Mouse (Mus musculus) intestine, embryonic 15.5 days (tissue): ENCODE results near the gene Rims3. TPM values are rescaled to one million over a fixed set of nuclear protein-coding genes. Genes with fewer than 3 reads are reported as not detected.

Source experiments
- ATAC-seq: fragments of 200-750 bp; cut with Nextera tagmentation; 2 replicates; pipeline ENCODE4 v1.8.0; 2017; ENCODE audit warnings: moderate TSS enrichment, moderate library complexity
- H3K27ac ChIP-seq: fragments of 300-500 bp; sonication (generic); 2 replicates; pipeline ENCODE4 v1.5.1; 2015; ENCODE audit warnings: mild to moderate bottlenecking, inconsistent platforms
- H3K27me3 ChIP-seq: fragments of 300-500 bp; sonication (generic); replicated peaks from 2 replicates; pipeline ENCODE4 v1.6.1; 2015; ENCODE audit warnings: inconsistent platforms
- H3K36me3 ChIP-seq: fragments of 300-500 bp; sonication (generic); 2 replicates; pipeline ENCODE4 v1.6.1; 2015; ENCODE audit warnings: inconsistent platforms
- H3K4me1 ChIP-seq: fragments of 300-500 bp; sonication (generic); replicated peaks from 2 replicates; pipeline ENCODE4 v1.6.1; 2015; ENCODE audit warnings: inconsistent platforms
- H3K4me2 ChIP-seq: fragments of 300-500 bp; sonication (generic); replicated peaks from 2 replicates; pipeline ENCODE4 v1.6.1; 2015; ENCODE audit warnings: mild to moderate bottlenecking, inconsistent platforms
- H3K4me3 ChIP-seq: fragments of 300-500 bp; sonication (generic); replicated peaks from 2 replicates; pipeline ENCODE4 v1.5.1; 2015; ENCODE audit warnings: inconsistent platforms
- H3K9ac ChIP-seq: fragments of 300-500 bp; sonication (generic); 2 replicates; pipeline ENCODE4 v1.6.1; 2015; ENCODE audit warnings: inconsistent platforms
- H3K9me3 ChIP-seq: fragments of 300-500 bp; sonication (generic); 2 replicates; pipeline ENCODE4 v1.6.1; 2016; ENCODE audit warnings: inconsistent platforms
- WGBS: fragments of 180-500 bp; shearing (Covaris S2); methylation state at CpG from one replicate; pipeline ENCODE4 v1.1.7; 2015; 5-methylcytosine and 5-hydroxymethylcytosine counted together
- polyA plus RNA-seq: library from polyadenylated mRNA; unstranded; fragments of >200 nt; fragmentation: Nextera tagmentation; extraction: Ambion mirVana; gene quantifications from 2 replicates; pipeline ENCODE4 v1.2.1, GENCODE M21; 2015

Gene Rims3
- 1.3 and 1.4 TPM in 2 replicates for polyA plus RNA-seq

GRCm38 (mm10) chr4:120854588-120855319, at the start of gene Rims3:
Gene Rims3, plus strand, starts transcription at chr4:120854816.
- ATAC-seq = peak; percentile 89
- peaks cover 15% of the 10 kb centered on the region for H3K27me3 ChIP-seq

GRCm38 (mm10) chr4:120805816-120806215, 48.8 kb upstream of the Rims3 start:
- H3K4me2 ChIP-seq = no peak overlapping the region
- H3K27ac ChIP-seq = no peak overlapping the region
- no peaks in the 10 kb centered on the region for H3K9me3 ChIP-seq
- H3K27me3 ChIP-seq = no peaks in the 10 kb centered on the region
- 0 out of 2 replicates have a peak, but pooled peaks cover 3% of the 10 kb centered on the region for H3K4me1 ChIP-seq
- H3K9ac ChIP-seq = no peak overlapping the region
- ATAC-seq = no peak
- no peaks in the 10 kb centered on the region for H3K36me3 ChIP-seq
- no peak overlapping the region for H3K4me3 ChIP-seq

More at GRCm38 (mm10) chr4:120854588-120855319, at the start of gene Rims3:
- no peaks in the 10 kb centered on the region for H3K36me3 ChIP-seq
- 2% methylated on average over 67 of the region's 68 CpGs for WGBS
- no peaks in the 10 kb centered on the region for H3K9me3 ChIP-seq
- H3K27ac ChIP-seq = no peak within 1 kb of the TSS
- no peaks in the 10 kb centered on the region for H3K4me1 ChIP-seq
- peak within 1 kb of the TSS; percentile 92 for H3K4me2 ChIP-seq
- H3K9ac ChIP-seq = peak within 1 kb of the TSS; percentile 53
- H3K4me3 ChIP-seq = peak within 1 kb of the TSS; percentile 54

GRCm38 (mm10) chr4:120813762-120814161, 40.9 kb upstream of the Rims3 start:
- H3K9me3 ChIP-seq = no peaks in the 10 kb centered on the region
- peak overlapping the region; percentile 38; the same call in 1 of the 2 replicates for H3K9ac ChIP-seq
- ATAC-seq = no peak

GRCm38 (mm10) chr4:120814171-120814570, 40.4 kb upstream of the Rims3 start:
- Histone ChIP-seq H3K9me3 (no peaks in the 10 kb centered on the region), H3K36me3 (no peaks in the 10 kb centered on the region), H3K27ac (peak overlapping the region; percentile 73), H3K4me1 (peaks cover 18% of the 10 kb centered on the region), H3K9ac (peak overlapping the region; percentile 38; the same call in 1 of the 2 replicates), H3K27me3 (no peaks in the 10 kb centered on the region), H3K4me3 (peak overlapping the region; percentile 48), H3K4me2 (peak overlapping the region; percentile 69)
- 16% methylated on average over 4 of the region's 4 CpGs for WGBS
- ATAC-seq = peak; percentile 39

More at GRCm38 (mm10) chr4:120813762-120814161, 40.9 kb upstream of the Rims3 start:
- peak overlapping the region; percentile 73 for H3K27ac ChIP-seq
- H3K27me3 ChIP-seq = no peaks in the 10 kb centered on the region
- H3K4me1 ChIP-seq = peaks cover 18% of the 10 kb centered on the region
- WGBS = 11% methylated on average over 1 of the region's 1 CpGs
- H3K36me3 ChIP-seq = no peaks in the 10 kb centered on the region
- H3K4me2 ChIP-seq = peak overlapping the region; percentile 69
- peak overlapping the region; percentile 48 for H3K4me3 ChIP-seq

GRCm38 (mm10) chr4:120815163-120815562, 39.5 kb upstream of the Rims3 start:
- H3K9ac ChIP-seq = peak overlapping the region; percentile 45

GRCm38 (mm10) chr4:120815622-120816334, 38.8 kb upstream of the Rims3 start:
- WGBS = 7% methylated on average over 10 of the region's 10 CpGs

More at GRCm38 (mm10) chr4:120815163-120815562, 39.5 kb upstream of the Rims3 start:
- 5% methylated on average over 4 of the region's 4 CpGs for WGBS
- Histone ChIP-seq H3K27ac (peak overlapping the region; percentile 51), H3K4me3 (peak overlapping the region; percentile 48), H3K27me3 (no peaks in the 10 kb centered on the region), H3K36me3 (no peaks in the 10 kb centered on the region), H3K4me1 (peaks cover 23% of the 10 kb centered on the region), H3K4me2 (peak overlapping the region; percentile 69), H3K9me3 (no peaks in the 10 kb centered on the region)
- ATAC-seq = peak; percentile 35

GRCm38 (mm10) chr4:120817002-120817774, 37.4 kb upstream of the Rims3 start:
- Histone ChIP-seq H3K4me3 (no peak overlapping the region), H3K36me3 (no peaks in the 10 kb centered on the region), H3K27ac (peak overlapping the region; percentile 49), H3K4me1 (peaks cover 23% of the 10 kb centered on the region), H3K27me3 (no peaks in the 10 kb centered on the region), H3K9ac (no peak overlapping the region), H3K9me3 (no peaks in the 10 kb centered on the region), H3K4me2 (no peak overlapping the region)
- ATAC-seq = 0 out of 2 replicates have a peak, but pooled peaks have one; percentile 9
- 20% methylated on average over 3 of the region's 3 CpGs for WGBS

More at GRCm38 (mm10) chr4:120815622-120816334, 38.8 kb upstream of the Rims3 start:
- Histone ChIP-seq H3K9me3 (no peaks in the 10 kb centered on the region), H3K27me3 (no peaks in the 10 kb centered on the region), H3K4me1 (peaks cover 23% of the 10 kb centered on the region), H3K4me3 (peak overlapping the region; percentile 48), H3K4me2 (peak overlapping the region; percentile 69), H3K27ac (peak overlapping the region; percentile 64), H3K9ac (peak overlapping the region; percentile 45), H3K36me3 (no peaks in the 10 kb centered on the region)
- ATAC-seq = peak; percentile 99

GRCm38 (mm10) chr4:120817951-120818350, 36.7 kb upstream of the Rims3 start:
- Histone ChIP-seq H3K27ac (0 out of 2 replicates have a peak overlapping the region, but pooled peaks have one; percentile 48), H3K4me3 (no peak overlapping the region)
- 62% methylated on average over 2 of the region's 2 CpGs for WGBS

GRCm38 (mm10) chr4:120819296-120819695, 35.3 kb upstream of the Rims3 start:
- Histone ChIP-seq H3K9ac (no peak overlapping the region), H3K27ac (no peak overlapping the region), H3K36me3 (no peaks in the 10 kb centered on the region), H3K4me3 (no peak overlapping the region), H3K4me2 (no peak overlapping the region), H3K27me3 (no peaks in the 10 kb centered on the region), H3K9me3 (no peaks in the 10 kb centered on the region), H3K4me1 (peaks cover 27% of the 10 kb centered on the region)
- ATAC-seq = no peak
- WGBS = 32% methylated on average over 1 of the region's 1 CpGs

More at GRCm38 (mm10) chr4:120817951-120818350, 36.7 kb upstream of the Rims3 start:
- Histone ChIP-seq H3K36me3 (no peaks in the 10 kb centered on the region), H3K9ac (no peak overlapping the region), H3K4me1 (peaks cover 27% of the 10 kb centered on the region), H3K9me3 (no peaks in the 10 kb centered on the region), H3K4me2 (no peak overlapping the region), H3K27me3 (no peaks in the 10 kb centered on the region)
- ATAC-seq = no peak

GRCm38 (mm10) chr4:120819871-120820270, 34.7 kb upstream of the Rims3 start:
- no peak overlapping the region for H3K27ac ChIP-seq
- no peak overlapping the region for H3K4me3 ChIP-seq
- no peak for ATAC-seq
- 78% methylated on average over 2 of the region's 2 CpGs for WGBS
- no peaks in the 10 kb centered on the region for H3K36me3 ChIP-seq
- peaks cover 27% of the 10 kb centered on the region for H3K4me1 ChIP-seq
- H3K4me2 ChIP-seq = no peak overlapping the region
- no peak overlapping the region for H3K9ac ChIP-seq
- H3K9me3 ChIP-seq = no peaks in the 10 kb centered on the region
- H3K27me3 ChIP-seq = no peaks in the 10 kb centered on the region

- Histone ChIP-seq H3K27me3 (no peaks in the 10 kb centered on the region), H3K4me2 (no peak overlapping the region), H3K4me1 (peaks cover 18% of the 10 kb centered on the region), H3K36me3 (no peaks in the 10 kb centered on the region), H3K9me3 (no peaks in the 10 kb centered on the region), H3K4me3 (no peak overlapping the region), H3K9ac (no peak overlapping the region), H3K27ac (no peak overlapping the region)
- 92% methylated on average over 2 of the region's 2 CpGs for WGBS
- no peak for ATAC-seq
Measured at GRCm38 (mm10) chr4:120822191-120822911, 32.3 kb upstream of the Rims3 start.
